ENCODE assay signal across 11 mouse cellular contexts in genomic region chr1:170646606-170647287, GRCm38 (mm10). TPM values are rescaled to one million over a fixed set of nuclear protein-coding genes. Genes with fewer than 3 reads are reported as not detected.
DNase-seq lines count a peak whose midpoint lies in the region; ATAC-seq and TF ChIP-seq lines count a peak whose summit lies in the region.
"Had no signal": no experiment of that assay in that cellular context is flagged by ENCODE, and none has a peak within 500 bp of the region (broad histone marks: within the 10 kb centered on the region; RNA-seq: fewer than 3 reads in every experiment).

No protein-coding gene starts in this region.

- peaks cover 24% of the 10 kb centered on the region; the same call in 1 of the 2 replicates for H3K4me1 ChIP-seq in forebrain, embryonic 15.5 days
- H3K4me1 ChIP-seq in forebrain, embryonic 12.5 days: peaks cover 31% of the 10 kb centered on the region
- no peaks in the 10 kb centered on the region for H3K4me1 ChIP-seq in lung, adult 2 months (ENCODE audit: control insufficient read depth, insufficient read depth, low read length)
- peaks cover 7% of the 10 kb centered on the region; the same call in 1 of the 2 replicates for H3K4me1 ChIP-seq in hindbrain, postnatal 0 days (ENCODE audit: insufficient read depth, low read length)
- peaks cover 23% of the 10 kb centered on the region; the same call in 1 of the 2 replicates for H3K4me1 ChIP-seq in stomach, embryonic 14.5 days (ENCODE audit: control insufficient read depth, insufficient read depth, low read length)

- 0 out of 2 replicates have a peak overlapping the region, but pooled peaks have one; percentile 66 for H3K4me3 ChIP-seq in forebrain, embryonic 15.5 days
- no peak overlapping the region for H3K4me3 ChIP-seq in forebrain, embryonic 12.5 days (replicated peaks)
- peak overlapping the region; percentile 10 for H3K4me3 ChIP-seq in lung, adult 2 months (replicated peaks; ENCODE audit: extremely low read depth, low read depth, low read length)
- no peak overlapping the region for H3K4me3 ChIP-seq in hindbrain, postnatal 0 days (ENCODE audit: low read length)
- H3K4me3 ChIP-seq in stomach, embryonic 14.5 days (ENCODE audit: low read depth, low read length): peak overlapping the region; percentile 18

- no peaks in the 10 kb centered on the region for H3K9me3 ChIP-seq in forebrain, embryonic 15.5 days
- no peaks in the 10 kb centered on the region for H3K9me3 ChIP-seq in forebrain, embryonic 12.5 days
- no peaks in the 10 kb centered on the region for H3K9me3 ChIP-seq in hindbrain, postnatal 0 days (ENCODE audit: low read length)
- no peaks in the 10 kb centered on the region for H3K9me3 ChIP-seq in stomach, embryonic 14.5 days (ENCODE audit: control insufficient read depth, low read depth, low read length)

- ATAC-seq in forebrain, embryonic 15.5 days (replicated peaks): no peak
- no peak for ATAC-seq in forebrain, embryonic 12.5 days (ENCODE audit: low FRiP score)
- ATAC-seq in hindbrain, postnatal 0 days: no peak
- ATAC-seq in stomach, embryonic 14.5 days (ENCODE audit: insufficient number of reproducible peaks, insufficient read depth, low FRiP score, low read depth): no peak
- ATAC-seq in CD4-positive, CD25-positive, alpha-beta regulatory T cell, adult 4 months: no peak
- ATAC-seq: Patski had no signal

- no peak overlapping the region for H3K27ac ChIP-seq in forebrain, embryonic 15.5 days (replicated peaks)
- no peak overlapping the region for H3K27ac ChIP-seq in forebrain, embryonic 12.5 days
- H3K27ac ChIP-seq in hindbrain, postnatal 0 days: no peak overlapping the region
- H3K27ac ChIP-seq in stomach, embryonic 14.5 days (ENCODE audit: low read length): peak overlapping the region; percentile 44
- H3K27ac ChIP-seq: liver, embryonic 14.5 days had no signal

- TF ChIP-seq POLR2A in lung, adult 2 months (IDR thresholded peaks at IDR 0.05; ENCODE audit: borderline replicate concordance, extremely low read depth, low read depth, low read length): no peak

- H3K27me3 ChIP-seq in forebrain, embryonic 15.5 days: no peaks in the 10 kb centered on the region
- H3K27me3 ChIP-seq in forebrain, embryonic 12.5 days: peaks cover 14% of the 10 kb centered on the region; the same call in 1 of the 2 replicates
- no peaks in the 10 kb centered on the region for H3K27me3 ChIP-seq in hindbrain, postnatal 0 days (ENCODE audit: insufficient read depth, low read length)
- H3K27me3 ChIP-seq in stomach, embryonic 14.5 days (ENCODE audit: control insufficient read depth, insufficient read depth, low read length): no peaks in the 10 kb centered on the region
- H3K27me3 ChIP-seq: Patski had no signal

- H3K4me2 ChIP-seq in forebrain, embryonic 15.5 days (replicated peaks): peak overlapping the region; percentile 78; the same call in 1 of the 2 replicates
- H3K4me2 ChIP-seq in forebrain, embryonic 12.5 days: no peak overlapping the region
- 0 out of 2 replicates have a peak overlapping the region, but pooled peaks have one; percentile 5 for H3K4me2 ChIP-seq in hindbrain, postnatal 0 days (ENCODE audit: low read depth, low read length)
- H3K4me2 ChIP-seq in stomach, embryonic 14.5 days (replicated peaks; ENCODE audit: low read depth, low read length): peak overlapping the region; percentile 54

- 79% methylated on average over 9 of the region's 9 CpGs for WGBS in forebrain, embryonic 15.5 days
- 78% methylated on average over 9 of the region's 9 CpGs for WGBS in forebrain, embryonic 12.5 days
- 58% methylated on average over 9 of the region's 9 CpGs for WGBS in lung, adult 2 months
- WGBS in hindbrain, postnatal 0 days: 74% methylated on average over 9 of the region's 9 CpGs
- 57% methylated on average over 9 of the region's 9 CpGs for WGBS in stomach, embryonic 14.5 days

- no peak for TF ChIP-seq CTCF in lung, adult 2 months (IDR thresholded peaks at IDR 0.05; ENCODE audit: insufficient read depth, low read length)
- no peak for TF ChIP-seq CTCF in hindbrain, postnatal 0 days (IDR thresholded peaks at IDR 0.05; ENCODE audit: low read depth)

- 0 out of 2 replicates have a peak, but pooled peaks cover 2% of the 10 kb centered on the region for H3K36me3 ChIP-seq in forebrain, embryonic 15.5 days
- no peaks in the 10 kb centered on the region for H3K36me3 ChIP-seq in forebrain, embryonic 12.5 days (replicated peaks)
- H3K36me3 ChIP-seq in hindbrain, postnatal 0 days (ENCODE audit: insufficient read depth, low read length): no peaks in the 10 kb centered on the region
- H3K36me3 ChIP-seq in stomach, embryonic 14.5 days (ENCODE audit: control insufficient read depth, insufficient read depth, low read length): no peaks in the 10 kb centered on the region

- no peak overlapping the region for H3K9ac ChIP-seq in forebrain, embryonic 15.5 days (replicated peaks)
- no peak overlapping the region for H3K9ac ChIP-seq in forebrain, embryonic 12.5 days
- H3K9ac ChIP-seq in hindbrain, postnatal 0 days (replicated peaks; ENCODE audit: low read length): no peak overlapping the region
- H3K9ac ChIP-seq in stomach, embryonic 14.5 days (replicated peaks; ENCODE audit: low read depth, low read length): no peak overlapping the region
- H3K9ac ChIP-seq: liver, embryonic 14.5 days had no signal

- peak; percentile 21 for DNase-seq in lung, adult 2 months
- DNase-seq in lung, postnatal 25 days (ENCODE audit: low spot score): no peak
- DNase-seq in hindbrain, postnatal 0 days (ENCODE audit: low spot score): no peak
- DNase-seq in right cerebral cortex, postnatal 4 days: no peak
- DNase-seq: gastrocnemius, postnatal 14 days had no signal

RNA-seq across cellular contexts. Expression of gene Olfml2b, which starts 2.4 kb away (rescaled TPM):
- polyA plus RNA-seq in forebrain, embryonic 15.5 days (2015; fragmentation: Nextera tagmentation; extraction: Ambion mirVana): 10.1 and 11.4 TPM in 2 replicates
- polyA plus RNA-seq in forebrain, embryonic 12.5 days (2016; fragmentation: Nextera tagmentation; extraction: Ambion mirVana): 6.1 and 6.5 TPM in 2 replicates
- 16.1 and 16.7 TPM in 2 replicates for polyA plus RNA-seq in lung, adult 2 months (2012; rRNA removed)
- total RNA-seq in hindbrain, postnatal 0 days (2014; rRNA removed): 7.1 and 7.3 TPM in 2 replicates
- 2.7 and 3.9 TPM in 2 replicates for polyA plus RNA-seq in hindbrain, postnatal 0 days (2015; fragmentation: Nextera tagmentation; extraction: Ambion mirVana)
- polyA plus RNA-seq in stomach, embryonic 14.5 days (2014; fragmentation: Nextera tagmentation; extraction: Ambion mirVana): 46.6 and 48.6 TPM in 2 replicates
- polyA plus RNA-seq in CD4-positive, CD25-positive, alpha-beta regulatory T cell, adult 4 months (2017; shearing (Covaris generic)): not detected

RNA-seq across cellular contexts. Expression of gene Nos1ap, which starts 57.1 kb away (rescaled TPM):
- polyA plus RNA-seq in forebrain, embryonic 15.5 days (2015; fragmentation: Nextera tagmentation; extraction: Ambion mirVana): 25.4 and 27.0 TPM in 2 replicates
- polyA plus RNA-seq in forebrain, embryonic 12.5 days (2016; fragmentation: Nextera tagmentation; extraction: Ambion mirVana): 23.5 and 25.5 TPM in 2 replicates
- 17.7 and 28.9 TPM in 2 replicates for polyA plus RNA-seq in lung, adult 2 months (2012; rRNA removed)
- total RNA-seq in hindbrain, postnatal 0 days (2014; rRNA removed): 10.1 and 29.9 TPM in 2 replicates
- 12.4 and 14.9 TPM in 2 replicates for polyA plus RNA-seq in hindbrain, postnatal 0 days (2015; fragmentation: Nextera tagmentation; extraction: Ambion mirVana)
- 17.2 TPM in 2 replicates for polyA plus RNA-seq in stomach, embryonic 14.5 days (2014; fragmentation: Nextera tagmentation; extraction: Ambion mirVana)
- polyA plus RNA-seq in CD4-positive, CD25-positive, alpha-beta regulatory T cell, adult 4 months (2017; shearing (Covaris generic)): under 1 TPM; 0.19 to 0.29 TPM

Comparison
In these comparisons a context has a peak if more than half of its experiments do, and no peak if none do; other contexts are left out.
1. H3K4me3 ChIP-seq: peak in forebrain, embryonic 15.5 days (single experiment), lung, adult 2 months (single experiment) and stomach, embryonic 14.5 days (single experiment); none in forebrain, embryonic 12.5 days (single experiment) and hindbrain, postnatal 0 days (single experiment).
2. RNA of gene Nos1ap, which starts 57.1 kb away (polyA plus RNA-seq): 23.5 to 25.5 TPM in forebrain, embryonic 12.5 days, 25.4 to 27.0 TPM in forebrain, embryonic 15.5 days, 17.7 to 28.9 TPM in lung, adult 2 months, 17.2 TPM in stomach, embryonic 14.5 days and 12.4 to 14.9 TPM in hindbrain, postnatal 0 days; 0.19 to 0.29 TPM in CD4-positive, CD25-positive, alpha-beta regulatory T cell, adult 4 months; every median in the first group is over 10 times any median in the second.